Mouse (Mus musculus) gastrocnemius, adult 2 months (tissue): ENCODE data around the gene F830045P16Rik. TPM values are rescaled to one million over a fixed set of nuclear protein-coding genes. Genes with fewer than 3 reads are reported as not detected.
"Not testable (repeated sequence)": the region's sequence is repeated elsewhere in the genome, so short reads cannot be mapped to it uniquely, and the experiment has no call there.

ENCODE experiments used
- DNase-seq: peaks from one replicate; pipeline ENCODE4 v3.0.0; 2022
- H3K27ac ChIP-seq: fragments of 200-600 bp; 2 replicates; pipeline ENCODE4 v1.8.1; 2022; ENCODE audit warnings: mild to moderate bottlenecking
- H3K4me3 ChIP-seq: fragments of 200-600 bp; 2 replicates; pipeline ENCODE4 v1.8.1; 2022; ENCODE audit warnings: mild to moderate bottlenecking, moderate library complexity
- CTCF ChIP-seq: fragments of 200-600 bp; IDR thresholded peaks from 2 replicates; pipeline ENCODE4 v1.8.1; 2022; ENCODE audit warnings: antibody characterized with exemption, mild to moderate bottlenecking, moderate library complexity
- intact Hi-C: fragments of 180-260 bp; cut with DNase I; formaldehyde crosslinking; loops from one replicate; pipeline ENCODE4 v1.15.1; 2025
- total RNA-seq, 2 experiments: library from RNA; stranded (reverse); gene quantifications; 2 replicates each; pipeline ENCODE4 v1.2.3; 2021

Gene F830045P16Rik
- total RNA-seq, 2 experiments from 2014 or later, result not detected

DNA sequence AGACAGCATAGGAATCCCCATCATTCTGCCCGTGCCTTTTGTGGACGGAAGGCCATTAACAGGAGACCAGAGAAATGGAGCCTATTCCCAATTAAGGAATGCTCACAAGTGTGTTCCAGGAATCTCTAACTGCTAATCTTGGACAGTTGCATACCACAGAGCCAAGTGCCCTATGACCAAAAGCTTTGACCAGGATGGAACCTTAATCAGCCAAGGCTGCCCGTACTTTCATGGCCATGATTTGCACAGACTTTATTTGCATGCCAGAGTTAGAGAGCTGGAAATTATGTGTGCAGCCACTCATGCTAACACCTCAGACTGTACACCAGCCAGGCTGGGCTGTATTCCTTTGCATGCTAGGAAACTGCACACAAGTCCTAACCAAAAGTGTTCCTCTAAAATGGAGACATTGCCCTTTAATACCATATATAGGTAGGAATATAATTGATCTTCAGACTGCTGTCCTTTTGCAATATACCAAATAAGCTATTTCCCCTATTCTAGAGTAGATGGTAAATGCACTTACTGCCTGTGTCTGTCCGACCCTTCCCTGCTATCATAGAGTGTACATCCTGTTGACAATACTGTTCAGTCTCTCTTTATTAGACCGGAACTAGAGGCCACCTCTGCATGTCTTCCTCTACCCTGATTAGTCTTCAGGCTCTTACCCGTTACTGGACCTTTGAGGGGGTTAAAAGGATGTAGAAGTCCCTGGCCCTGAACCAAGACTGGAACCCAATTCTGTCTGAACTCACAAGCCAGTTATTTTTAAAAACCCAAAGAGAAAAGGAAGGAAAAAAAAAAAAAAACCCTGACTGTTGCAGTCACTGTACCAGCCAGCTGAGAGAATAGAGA, 22.6 kb downstream of the F830045P16Rik start:
- TF ChIP-seq CTCF, result no peak
- H3K27ac ChIP-seq, result no peak overlapping the region
- DNase-seq, result no peak
- intact Hi-C loops, result no loop called here
- no peak overlapping the region for H3K4me3 ChIP-seq

DNA sequence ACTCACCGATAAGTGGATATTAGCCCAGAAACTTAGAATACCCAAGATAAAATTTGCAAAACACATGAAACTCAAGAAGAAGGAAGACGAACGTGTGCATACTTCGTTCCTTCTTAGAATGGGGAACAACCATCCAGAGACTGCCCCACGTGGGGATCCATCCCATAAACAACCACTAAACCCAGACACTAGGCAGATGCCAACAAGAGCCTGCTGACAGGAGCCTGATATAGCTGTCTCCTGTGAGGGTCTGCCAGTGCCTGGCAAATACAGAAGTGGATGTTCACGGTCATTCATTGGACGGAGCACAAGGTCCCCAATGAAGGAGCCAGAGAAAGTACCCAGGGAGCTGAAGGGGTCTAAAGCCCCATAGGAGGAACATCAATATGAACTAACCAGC, 24.3 kb downstream of the F830045P16Rik start:
- DNase-seq, intact Hi-C loops, H3K27ac ChIP-seq, H3K4me3 ChIP-seq: not testable (repeated sequence)

GRCm38 (mm10) chr2:129502641-129503040, 33.8 kb downstream of the F830045P16Rik start:
- intact Hi-C loops, result loop anchor here (5.0 kb wide), 3 partner anchors 155 to 370 kb away; no protein-coding TSS in a partner anchor
- Histone ChIP-seq H3K27ac (no peak overlapping the region), H3K4me3 (no peak overlapping the region)
- peak; percentile 75 for TF ChIP-seq CTCF
- DNase-seq, result peak; percentile 64

DNA sequence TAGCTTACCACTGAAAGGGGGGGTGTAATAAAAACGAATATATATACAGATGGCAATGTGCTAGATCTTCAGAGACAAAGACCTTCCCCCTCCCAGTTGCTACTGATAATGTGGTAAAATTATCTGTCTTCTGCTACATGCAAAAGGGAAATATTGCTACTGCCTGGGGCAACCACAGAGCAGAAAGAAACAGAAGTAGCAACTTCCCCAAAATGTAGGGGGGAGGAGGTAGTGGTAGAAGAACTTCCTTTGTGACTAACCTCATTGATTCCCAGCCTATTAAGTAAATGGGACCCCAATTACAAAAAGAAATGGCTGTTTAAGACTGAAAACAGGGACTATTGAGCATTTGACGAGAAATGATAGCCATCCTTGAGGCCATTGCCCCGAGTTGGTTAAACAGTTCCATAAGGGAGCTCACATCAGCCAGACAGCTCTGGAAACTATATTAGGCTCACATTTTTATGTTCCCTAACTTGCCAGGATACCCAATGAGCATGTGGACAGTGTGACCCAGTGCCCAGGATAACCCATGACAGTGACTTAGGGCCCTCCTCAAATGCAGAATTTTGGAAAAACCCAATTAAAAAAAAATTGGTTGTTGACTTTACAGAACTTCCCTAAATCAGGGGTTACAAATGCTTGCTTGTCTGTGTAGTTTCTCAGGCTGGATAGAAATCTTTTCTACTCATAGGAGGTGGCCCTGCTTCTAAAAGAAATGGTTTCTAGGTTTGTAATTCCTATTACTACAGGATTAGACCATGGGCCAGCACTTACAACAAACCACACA, 46.7 kb downstream of the F830045P16Rik start:
- Histone ChIP-seq H3K4me3 (no peak overlapping the region), H3K27ac (no peak overlapping the region)
- TF ChIP-seq CTCF, result no peak
- intact Hi-C loops, result no loop called here
- no peak for DNase-seq

- DNase-seq, result no peak
- Histone ChIP-seq H3K27ac (no peak overlapping the region), H3K4me3 (no peak overlapping the region)
- intact Hi-C loops, result no loop called here
- no peak for TF ChIP-seq CTCF
Measured at GRCm38 (mm10) chr2:129483150-129483549, 53.3 kb downstream of the F830045P16Rik start.

GRCm38 (mm10) chr2:129471905-129472304, 64.5 kb downstream of the F830045P16Rik start:
- H3K27ac ChIP-seq, result no peak overlapping the region
- no peak overlapping the region for H3K4me3 ChIP-seq
- intact Hi-C loops, result no loop called here
- DNase-seq, result no peak
- peak; percentile 46 for TF ChIP-seq CTCF

DNA sequence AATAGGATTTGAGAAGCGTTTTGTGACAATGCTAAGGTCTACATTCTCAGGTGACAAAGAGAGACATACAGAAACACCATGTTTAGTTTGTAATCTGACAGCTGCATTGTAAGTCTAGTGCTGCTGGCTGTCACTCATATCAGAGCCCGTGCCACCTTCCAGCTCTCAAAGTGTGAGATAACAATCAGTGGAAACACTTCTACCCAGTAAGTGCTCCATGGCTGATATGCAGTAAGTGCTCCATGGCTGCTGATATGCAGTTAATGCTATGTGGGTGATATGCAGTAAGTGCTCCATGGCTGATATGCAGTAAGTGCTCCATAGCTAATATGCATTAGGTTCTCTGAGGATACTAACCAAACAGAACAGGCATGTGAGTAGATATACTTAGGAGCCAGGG, 65.6 kb downstream of the F830045P16Rik start:
- TF ChIP-seq CTCF, result no peak
- intact Hi-C loops, result no loop called here
- DNase-seq, result no peak
- no peak overlapping the region for H3K27ac ChIP-seq
- H3K4me3 ChIP-seq, result no peak overlapping the region

DNA sequence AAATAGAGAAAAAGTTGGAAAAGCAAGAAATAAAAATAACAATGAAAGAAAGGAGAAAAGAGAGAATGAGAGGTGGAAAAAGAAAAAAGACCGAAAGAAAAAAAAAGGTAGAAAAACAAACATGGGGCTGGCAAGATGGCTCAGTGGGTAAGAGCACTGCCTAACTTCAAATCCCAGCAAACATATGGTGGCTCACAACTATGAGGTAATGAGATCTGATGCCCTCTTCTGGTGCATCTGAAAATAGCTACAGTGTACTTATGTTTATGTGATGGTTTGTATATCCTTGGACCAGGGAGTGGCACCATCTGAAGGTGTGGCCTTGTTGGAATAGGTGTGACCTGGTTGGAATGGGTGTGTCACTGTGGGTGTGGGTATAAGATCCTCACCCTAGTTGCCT, 97.6 kb downstream of the F830045P16Rik start:
- H3K27ac ChIP-seq, DNase-seq, intact Hi-C loops, H3K4me3 ChIP-seq: not testable (repeated sequence)

- no peak for DNase-seq
- Histone ChIP-seq H3K27ac (no peak overlapping the region), H3K4me3 (no peak overlapping the region)
- TF ChIP-seq CTCF, result peak; percentile 46
- intact Hi-C loops, result no loop called here
Measured at GRCm38 (mm10) chr2:129435154-129435553, 101.2 kb downstream of the F830045P16Rik start.

DNA sequence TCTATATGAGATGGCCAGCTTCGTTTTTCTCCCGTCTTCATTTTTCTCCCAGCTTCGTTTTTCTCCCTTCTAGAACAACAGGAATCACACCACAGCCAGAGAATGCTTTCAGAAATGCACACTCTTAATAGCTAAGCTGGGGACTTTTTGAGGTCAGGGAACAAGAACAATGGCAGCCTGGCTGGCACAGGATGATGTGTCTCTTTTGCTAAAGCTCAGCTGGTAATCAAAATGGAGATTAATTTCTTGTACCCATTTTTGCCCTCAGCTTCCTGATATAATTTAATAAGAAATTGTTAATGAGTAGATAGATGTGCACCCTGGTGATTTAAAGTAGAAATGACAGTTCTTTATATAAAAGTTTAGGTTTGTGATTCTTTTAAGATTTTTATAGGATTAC, 112.7 kb downstream of the F830045P16Rik start:
- TF ChIP-seq CTCF, result no peak
- no peak overlapping the region for H3K4me3 ChIP-seq
- intact Hi-C loops, result no loop called here
- no peak overlapping the region for H3K27ac ChIP-seq
- no peak for DNase-seq

DNA sequence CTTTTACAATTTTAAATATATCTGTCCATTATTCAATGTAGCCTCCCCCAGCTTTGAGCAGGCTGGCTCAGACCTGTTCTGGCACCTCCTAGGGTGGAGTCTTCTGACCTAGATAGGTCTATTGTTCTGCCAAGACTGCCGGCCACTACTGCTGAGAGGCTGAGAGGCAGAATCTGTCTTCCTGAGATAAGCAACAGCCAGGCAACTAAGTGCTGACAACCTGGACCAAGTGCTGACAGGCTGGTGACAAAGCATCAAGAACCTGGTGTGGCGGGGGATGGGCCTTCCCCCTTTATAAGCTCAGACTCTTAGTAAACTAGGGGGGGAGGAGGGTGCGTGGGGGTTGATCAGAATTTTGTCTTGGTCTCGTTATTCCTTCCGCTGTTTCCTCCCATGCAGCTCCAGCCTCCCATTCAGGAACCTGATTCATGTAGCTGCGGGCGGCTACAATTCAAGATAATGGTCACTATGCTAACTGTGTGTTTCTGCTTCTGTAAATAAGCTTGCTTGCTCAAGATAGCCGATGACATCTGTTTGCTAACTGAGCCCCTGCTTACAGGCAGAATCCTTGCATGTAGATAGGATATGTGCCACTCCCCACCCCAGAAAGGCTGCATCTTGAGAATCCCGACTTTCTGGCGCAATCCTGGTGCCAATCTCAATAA, 115.4 kb downstream of the F830045P16Rik start:
- intact Hi-C loops, result no loop called here

DNA sequence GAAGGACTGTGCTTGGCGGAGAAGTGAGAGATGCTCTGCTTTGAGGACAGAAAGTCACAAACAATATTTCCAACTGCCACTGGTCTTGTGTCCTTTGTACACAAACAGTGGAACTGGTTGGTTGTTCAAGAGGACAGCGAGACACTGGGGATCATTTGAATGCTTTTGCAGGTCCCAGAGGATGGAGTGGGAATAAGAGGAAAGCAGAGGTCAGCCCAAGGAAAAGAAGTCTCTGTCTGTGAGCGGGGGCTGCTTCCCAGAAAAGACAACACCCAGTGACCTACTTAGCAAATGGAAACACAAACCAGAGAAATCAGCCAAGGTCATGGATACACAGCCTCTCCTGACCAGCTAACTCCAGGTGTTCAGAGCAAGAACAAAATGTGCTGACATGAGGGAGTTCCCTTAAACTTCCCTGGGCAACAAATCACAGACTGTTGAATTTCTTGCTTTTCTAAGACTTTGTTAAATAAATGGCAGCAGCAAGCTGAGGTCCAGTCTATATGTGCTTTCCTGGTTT, 117.0 kb downstream of the F830045P16Rik start:
- no peak for TF ChIP-seq CTCF
- no peak overlapping the region for H3K4me3 ChIP-seq
- intact Hi-C loops, result no loop called here
- DNase-seq, result peak; percentile 20
- H3K27ac ChIP-seq, result peak overlapping the region; percentile 57

More for the DNA sequence above, 115.4 kb downstream of the F830045P16Rik start:
- Histone ChIP-seq H3K4me3 (no peak overlapping the region), H3K27ac (no peak overlapping the region)
- no peak for DNase-seq
- no peak for TF ChIP-seq CTCF

GRCm38 (mm10) chr2:129414593-129414992, 121.8 kb downstream of the F830045P16Rik start:
- Histone ChIP-seq H3K4me3 (no peak overlapping the region), H3K27ac (no peak overlapping the region)
- DNase-seq, result no peak
- intact Hi-C loops, result no loop called here
- TF ChIP-seq CTCF, result no peak
